Mouse (Mus musculus): ENCODE results near the gene Ptprk. TPM values are rescaled to one million over a fixed set of nuclear protein-coding genes. Genes with fewer than 3 reads are reported as not detected.

Gene Ptprk
- polyA plus RNA-seq, 1 experiment from 2014 or later, result 7.1 TPM

DNA sequence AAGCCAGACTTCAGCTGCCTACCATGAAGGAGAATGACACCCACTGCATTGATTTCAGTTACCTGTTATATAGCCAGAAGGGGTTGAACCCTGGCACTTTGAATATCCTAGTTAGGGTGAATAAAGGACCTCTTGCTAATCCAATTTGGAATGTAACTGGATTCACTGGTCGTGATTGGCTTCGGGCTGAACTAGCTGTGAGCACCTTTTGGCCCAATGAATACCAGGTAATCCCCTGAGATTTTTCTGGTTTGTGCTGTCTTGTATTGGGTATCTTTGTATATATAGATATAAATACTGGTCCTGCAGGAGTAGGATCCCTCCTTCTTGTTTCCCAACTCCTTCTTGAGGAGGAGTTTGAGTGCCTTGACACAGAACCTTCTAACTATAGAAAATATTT is 188.9 kb downstream of the Ptprk start:
- no peak for ATAC-seq
- Histone ChIP-seq H3K4me3 (no peak overlapping the region), H3K27me3 (replicated peaks) (no peaks in the 10 kb centered on the region), H3K9ac (no peak overlapping the region), H3K27ac (no peak overlapping the region), H3K9me3 (replicated peaks) (no peaks in the 10 kb centered on the region), H3K36me3 (peaks cover 6% of the 10 kb centered on the region), H3K4me1 (no peaks in the 10 kb centered on the region), H3K4me2 (no peak overlapping the region)
- 74% methylated on average over 2 of the region's 2 CpGs for WGBS (ENCODE audit: insufficient replicate concordance)

DNA sequence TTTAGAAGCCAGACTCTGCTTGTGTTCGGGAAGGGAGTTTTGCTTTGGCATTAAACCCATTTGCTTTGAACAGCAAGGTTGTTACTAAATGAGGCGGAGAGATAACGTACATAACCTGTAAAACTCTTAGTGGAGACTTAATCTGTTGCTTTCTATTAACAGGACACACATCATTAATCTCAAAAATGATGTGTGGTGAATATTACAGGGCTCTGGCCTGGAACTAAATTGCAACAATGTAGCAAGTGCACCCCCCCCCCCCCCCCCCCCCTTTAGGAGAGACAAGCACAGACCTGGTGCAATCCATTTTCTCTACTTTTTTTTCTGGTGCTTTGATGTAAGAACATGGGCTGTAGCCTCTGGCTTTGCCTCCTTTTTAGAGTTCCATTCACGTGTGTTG is 195.7 kb downstream of the Ptprk start:
- no peaks in the 10 kb centered on the region for H3K27me3 ChIP-seq (replicated peaks)
- no peak overlapping the region for H3K9ac ChIP-seq
- 71% methylated on average over 4 of the region's 4 CpGs for WGBS (ENCODE audit: insufficient replicate concordance)
- H3K4me2 ChIP-seq, result no peak overlapping the region
- no peaks in the 10 kb centered on the region for H3K9me3 ChIP-seq (replicated peaks)
- no peak for ATAC-seq
- H3K27ac ChIP-seq, result no peak overlapping the region
- no peak overlapping the region for H3K4me3 ChIP-seq
- H3K36me3 ChIP-seq, result peaks cover 6% of the 10 kb centered on the region
- H3K4me1 ChIP-seq, result no peaks in the 10 kb centered on the region

DNA sequence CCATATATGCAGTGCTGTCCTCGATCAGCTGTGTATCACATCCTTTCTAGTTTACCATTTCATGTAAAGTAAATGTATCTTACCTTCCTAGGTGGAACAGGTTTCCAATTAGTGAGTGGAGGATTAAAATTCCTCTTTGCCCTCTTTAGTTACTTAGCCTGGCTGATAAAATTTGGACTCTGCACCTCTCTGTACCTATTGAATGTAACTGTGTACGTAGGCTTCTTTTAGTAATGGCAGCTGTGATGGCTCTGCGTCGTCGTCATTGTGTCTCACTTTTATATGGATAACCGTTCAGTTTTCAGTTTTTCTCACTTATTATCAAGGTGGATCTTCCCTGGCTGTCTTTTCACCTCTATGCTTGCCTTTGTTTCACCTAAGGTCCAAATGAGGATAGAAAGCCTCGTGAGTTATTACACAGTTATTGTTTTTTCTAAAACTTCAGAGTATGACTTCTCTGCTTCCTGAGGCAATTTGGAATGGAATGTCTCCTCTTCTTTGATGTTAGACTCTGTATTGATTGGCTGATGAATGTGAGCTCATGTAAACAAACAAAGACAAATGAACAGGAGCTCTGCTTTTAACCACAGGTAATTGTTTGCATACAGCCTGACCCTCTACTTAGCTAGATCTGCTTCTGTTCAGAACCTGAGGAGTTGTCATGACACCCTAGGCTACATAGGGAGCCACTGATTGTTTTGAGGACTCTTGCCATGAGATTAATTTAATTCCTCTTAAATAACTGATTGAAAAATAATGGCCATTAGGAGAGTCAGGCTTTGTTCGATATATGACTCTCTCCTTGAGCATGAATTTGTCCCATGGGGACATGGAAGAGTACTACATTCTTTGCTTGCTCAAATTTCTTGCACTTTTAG is 197.3 kb downstream of the Ptprk start:
- no peaks in the 10 kb centered on the region for H3K9me3 ChIP-seq (replicated peaks)
- no peaks in the 10 kb centered on the region for H3K36me3 ChIP-seq
- H3K4me1 ChIP-seq, result no peaks in the 10 kb centered on the region
- 67% methylated on average over 8 of the region's 8 CpGs for WGBS (ENCODE audit: insufficient replicate concordance)
- H3K4me3 ChIP-seq, result no peak overlapping the region
- ATAC-seq, result peak; percentile 32; the same call in 1 of the 2 replicates
- H3K4me2 ChIP-seq, result no peak overlapping the region
- H3K27me3 ChIP-seq (replicated peaks), result no peaks in the 10 kb centered on the region
- H3K27ac ChIP-seq, result no peak overlapping the region
- H3K9ac ChIP-seq, result no peak overlapping the region

DNA sequence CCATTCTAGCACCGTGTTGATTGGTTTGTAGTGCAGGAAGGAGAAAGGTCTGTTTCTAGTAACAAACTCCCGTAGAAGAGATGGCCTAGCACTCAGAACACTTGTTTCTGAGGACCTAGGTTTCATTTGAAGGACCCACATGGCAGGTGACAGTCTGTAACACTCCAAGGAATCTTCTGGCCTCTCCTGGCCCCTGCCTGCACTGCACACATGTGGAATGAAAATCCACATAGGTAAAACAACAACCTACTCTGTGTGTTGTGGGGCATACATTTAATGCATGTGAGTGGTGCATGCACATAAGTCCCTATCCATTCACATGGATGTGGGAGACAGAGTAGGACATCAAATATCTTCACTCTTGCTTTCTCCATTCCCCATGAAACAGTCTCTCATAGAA is 204.1 kb downstream of the Ptprk start:
- no peaks in the 10 kb centered on the region for H3K36me3 ChIP-seq
- H3K4me3 ChIP-seq, result no peak overlapping the region
- H3K27ac ChIP-seq, result no peak overlapping the region
- ATAC-seq, result no peak
- H3K9me3 ChIP-seq (replicated peaks), result no peaks in the 10 kb centered on the region
- H3K27me3 ChIP-seq (replicated peaks), result no peaks in the 10 kb centered on the region
- WGBS (ENCODE audit: insufficient replicate concordance), result 60% methylated on average over 2 of the region's 2 CpGs
- H3K4me2 ChIP-seq, result no peak overlapping the region
- no peak overlapping the region for H3K9ac ChIP-seq
- H3K4me1 ChIP-seq, result no peaks in the 10 kb centered on the region

DNA sequence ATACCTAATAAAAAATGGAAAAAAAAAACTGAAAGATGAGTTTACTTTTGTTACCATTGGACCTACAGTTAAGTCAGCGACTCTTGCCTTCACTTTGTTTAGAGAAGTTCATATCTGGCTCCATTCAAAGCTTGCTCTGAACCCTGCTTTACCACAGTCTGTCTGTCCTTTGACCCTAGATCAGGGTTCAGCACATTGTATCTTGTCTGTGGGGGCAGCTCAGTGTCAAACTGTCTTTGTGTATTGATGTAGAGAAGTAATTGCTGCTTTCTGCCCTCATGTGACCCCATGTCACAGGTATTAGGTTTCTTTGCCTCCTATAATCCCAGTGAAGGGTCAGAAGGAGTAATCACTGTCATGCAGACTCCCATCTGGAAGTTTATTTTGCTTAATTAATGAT is 222.9 kb downstream of the Ptprk start:
- WGBS (ENCODE audit: insufficient replicate concordance), result 63% methylated on average over 1 of the region's 1 CpGs
- H3K4me1 ChIP-seq, result no peaks in the 10 kb centered on the region
- no peak for ATAC-seq
- no peaks in the 10 kb centered on the region for H3K36me3 ChIP-seq
- H3K4me2 ChIP-seq, result no peak overlapping the region
- no peak overlapping the region for H3K4me3 ChIP-seq
- H3K27ac ChIP-seq, result no peak overlapping the region
- no peak overlapping the region for H3K9ac ChIP-seq
- H3K9me3 ChIP-seq (replicated peaks), result no peaks in the 10 kb centered on the region
- no peaks in the 10 kb centered on the region for H3K27me3 ChIP-seq (replicated peaks)

DNA sequence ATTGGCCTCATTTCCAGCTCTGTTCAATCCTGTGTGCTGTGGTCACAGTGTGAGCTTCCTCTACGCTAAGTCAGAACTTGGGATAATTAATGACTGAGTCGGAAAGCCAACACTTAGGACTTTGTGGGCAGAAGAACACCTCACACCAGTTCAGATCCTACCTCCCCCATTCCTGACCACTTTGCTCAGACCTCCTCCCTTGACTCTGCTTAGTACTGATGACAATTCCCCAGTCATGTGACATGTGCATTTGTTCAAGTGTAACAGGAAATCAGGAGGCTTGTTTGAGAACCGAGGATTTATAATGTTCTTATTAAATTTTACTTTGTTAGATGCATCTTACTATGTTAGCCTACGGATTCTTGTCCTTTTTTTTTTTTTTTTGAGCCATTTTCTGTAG is 224.6 kb downstream of the Ptprk start:
- Histone ChIP-seq H3K9me3 (replicated peaks) (no peaks in the 10 kb centered on the region), H3K36me3 (no peaks in the 10 kb centered on the region), H3K27me3 (replicated peaks) (no peaks in the 10 kb centered on the region), H3K9ac (no peak overlapping the region), H3K4me2 (no peak overlapping the region), H3K27ac (no peak overlapping the region), H3K4me3 (no peak overlapping the region), H3K4me1 (no peaks in the 10 kb centered on the region)
- WGBS (ENCODE audit: insufficient replicate concordance), result 65% methylated on average over 4 of the region's 4 CpGs
- ATAC-seq, result no peak

DNA sequence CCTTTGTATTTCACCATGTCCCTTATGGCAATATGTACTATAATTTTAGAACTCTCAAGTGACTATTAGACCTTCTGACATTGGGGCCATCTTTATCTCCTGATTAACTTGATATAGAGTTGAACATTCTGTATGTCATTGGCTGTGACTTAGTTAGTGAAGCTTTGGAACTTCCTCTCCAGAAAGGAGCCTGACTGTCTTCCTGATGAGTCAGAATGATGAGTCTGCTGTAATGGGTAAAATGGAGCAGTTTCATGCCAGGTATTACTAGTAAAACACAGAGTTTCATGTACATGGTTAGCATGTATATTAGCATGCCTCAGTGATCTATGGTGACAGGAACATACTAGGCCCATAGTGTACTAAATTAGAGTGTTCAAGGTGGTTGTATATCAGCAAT is 229.2 kb downstream of the Ptprk start:
- H3K36me3 ChIP-seq, result no peaks in the 10 kb centered on the region
- no peaks in the 10 kb centered on the region for H3K27me3 ChIP-seq (replicated peaks)
- H3K9ac ChIP-seq, result no peak overlapping the region
- no peak overlapping the region for H3K27ac ChIP-seq
- no peak overlapping the region for H3K4me3 ChIP-seq
- H3K4me1 ChIP-seq, result no peaks in the 10 kb centered on the region
- H3K9me3 ChIP-seq (replicated peaks), result no peaks in the 10 kb centered on the region
- no peak for ATAC-seq
- H3K4me2 ChIP-seq, result no peak overlapping the region

DNA sequence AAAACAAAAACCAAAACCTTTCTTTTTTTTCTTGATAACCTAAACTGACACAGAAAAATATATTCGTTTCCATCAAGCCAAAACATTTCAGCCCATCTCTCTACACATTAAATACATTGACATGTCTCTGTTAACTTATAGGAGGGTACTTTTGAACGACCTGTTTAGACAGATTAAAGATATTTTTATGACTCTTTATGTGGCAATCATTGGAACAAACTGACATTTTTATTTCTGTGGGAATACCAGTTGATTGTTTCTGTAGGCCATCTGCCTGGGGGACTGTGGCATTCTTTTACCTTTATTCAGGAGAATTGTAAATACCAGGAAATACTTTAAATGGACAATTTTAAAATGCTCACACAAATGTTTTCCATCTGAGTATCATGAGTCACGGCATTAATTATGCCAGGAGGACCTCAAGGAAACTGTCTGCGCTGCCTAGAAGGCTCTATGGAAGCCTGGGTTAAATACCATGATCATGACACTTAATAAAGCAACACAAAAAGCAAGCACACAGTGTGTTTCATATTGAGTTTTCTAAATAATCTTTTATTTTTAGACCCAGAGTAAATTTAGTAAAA is 229.8 kb downstream of the Ptprk start:
- ATAC-seq, result no peak
- Histone ChIP-seq H3K4me1 (no peaks in the 10 kb centered on the region), H3K27ac (no peak overlapping the region), H3K4me3 (no peak overlapping the region), H3K9me3 (replicated peaks) (no peaks in the 10 kb centered on the region), H3K4me2 (no peak overlapping the region), H3K9ac (no peak overlapping the region), H3K27me3 (replicated peaks) (no peaks in the 10 kb centered on the region), H3K36me3 (no peaks in the 10 kb centered on the region)
- 49% methylated on average over 4 of the region's 4 CpGs for WGBS (ENCODE audit: insufficient replicate concordance)

DNA sequence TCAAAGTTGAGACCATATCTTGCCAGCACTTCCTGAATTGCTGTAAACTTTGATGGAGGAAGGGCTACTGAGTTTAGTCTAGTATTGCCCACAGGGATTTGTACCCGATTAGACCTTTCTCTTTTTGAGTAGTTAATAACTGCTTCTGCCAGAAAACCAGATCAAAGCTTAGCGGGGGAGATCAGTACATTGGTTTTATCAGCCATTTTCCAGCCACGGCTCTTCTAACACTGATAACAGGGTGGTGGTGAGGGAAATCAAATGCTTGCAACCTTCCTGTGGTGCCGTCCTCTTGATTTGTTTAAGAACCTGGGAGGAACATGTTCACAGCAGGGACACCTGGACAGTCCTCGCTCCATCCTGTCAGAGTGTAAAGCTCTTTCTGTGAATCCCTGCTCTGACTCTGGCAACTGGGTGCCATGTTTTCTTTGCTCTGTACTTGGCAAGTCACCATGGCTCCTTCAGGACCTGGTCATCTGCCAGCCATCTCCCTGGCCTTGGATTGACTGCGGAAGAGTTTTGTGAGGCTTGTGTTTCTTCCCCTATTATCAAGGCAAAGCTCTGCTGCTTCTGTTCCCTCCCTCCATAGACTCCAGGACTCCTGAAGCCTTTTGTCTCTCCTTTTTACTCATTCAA is 231.9 kb downstream of the Ptprk start:
- Histone ChIP-seq H3K9me3 (replicated peaks) (no peaks in the 10 kb centered on the region), H3K27ac (no peak overlapping the region), H3K4me3 (no peak overlapping the region), H3K4me2 (no peak overlapping the region), H3K36me3 (no peaks in the 10 kb centered on the region), H3K27me3 (replicated peaks) (no peaks in the 10 kb centered on the region), H3K4me1 (no peaks in the 10 kb centered on the region), H3K9ac (no peak overlapping the region)
- WGBS (ENCODE audit: insufficient replicate concordance), result 25% methylated on average over 6 of the region's 6 CpGs
- no peak for ATAC-seq

DNA sequence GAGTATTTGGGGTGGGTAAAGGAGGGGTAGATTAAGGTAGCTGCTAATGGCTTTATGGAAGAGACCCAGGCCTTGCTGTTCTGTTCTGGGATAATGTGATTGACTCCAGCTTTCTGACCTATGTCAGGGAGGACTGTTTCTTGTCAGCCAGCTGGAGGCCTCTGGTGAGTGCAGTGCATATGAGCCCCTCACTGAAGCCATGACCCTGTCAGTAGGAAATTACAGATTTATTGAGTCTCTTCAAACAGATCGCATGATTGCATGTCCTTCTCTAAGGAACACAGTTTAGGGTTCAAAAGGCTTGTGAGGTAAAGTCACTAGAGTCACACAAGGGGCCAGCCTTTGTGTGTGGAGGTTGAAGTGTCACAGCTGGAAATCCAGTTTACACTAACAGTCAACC is 236.7 kb downstream of the Ptprk start:
- Histone ChIP-seq H3K27me3 (replicated peaks) (no peaks in the 10 kb centered on the region), H3K9me3 (replicated peaks) (no peaks in the 10 kb centered on the region), H3K4me1 (no peaks in the 10 kb centered on the region), H3K9ac (no peak overlapping the region), H3K4me2 (no peak overlapping the region), H3K27ac (no peak overlapping the region), H3K36me3 (no peaks in the 10 kb centered on the region), H3K4me3 (no peak overlapping the region)
- no peak for ATAC-seq
- 59% methylated on average over 1 of the region's 1 CpGs for WGBS (ENCODE audit: insufficient replicate concordance)

DNA sequence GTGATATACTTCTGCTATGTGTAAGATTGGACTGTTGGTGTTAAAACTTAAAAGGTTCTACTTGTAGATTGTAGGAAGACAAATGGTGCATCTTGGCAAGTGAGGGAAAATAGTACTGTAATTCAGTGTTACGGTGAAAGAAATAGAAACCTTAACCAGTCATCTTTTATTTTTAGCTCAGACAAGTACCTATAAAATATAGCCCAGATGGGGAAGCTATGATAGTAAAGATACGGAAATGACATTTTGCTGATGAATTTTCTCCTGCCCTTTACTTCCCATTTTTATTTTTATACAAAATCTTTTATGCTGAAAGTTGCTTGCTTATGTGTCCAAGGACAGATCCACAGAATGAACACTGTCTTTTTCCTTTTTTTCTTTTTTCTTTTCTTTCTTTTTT is 248.4 kb downstream of the Ptprk start:
- no peak for ATAC-seq
- WGBS (ENCODE audit: insufficient replicate concordance), result 71% methylated on average over 2 of the region's 2 CpGs
- Histone ChIP-seq H3K27ac (no peak overlapping the region), H3K27me3 (replicated peaks) (no peaks in the 10 kb centered on the region), H3K9me3 (replicated peaks) (no peaks in the 10 kb centered on the region), H3K4me3 (no peak overlapping the region), H3K36me3 (no peaks in the 10 kb centered on the region), H3K4me1 (no peaks in the 10 kb centered on the region), H3K9ac (no peak overlapping the region), H3K4me2 (no peak overlapping the region)

DNA sequence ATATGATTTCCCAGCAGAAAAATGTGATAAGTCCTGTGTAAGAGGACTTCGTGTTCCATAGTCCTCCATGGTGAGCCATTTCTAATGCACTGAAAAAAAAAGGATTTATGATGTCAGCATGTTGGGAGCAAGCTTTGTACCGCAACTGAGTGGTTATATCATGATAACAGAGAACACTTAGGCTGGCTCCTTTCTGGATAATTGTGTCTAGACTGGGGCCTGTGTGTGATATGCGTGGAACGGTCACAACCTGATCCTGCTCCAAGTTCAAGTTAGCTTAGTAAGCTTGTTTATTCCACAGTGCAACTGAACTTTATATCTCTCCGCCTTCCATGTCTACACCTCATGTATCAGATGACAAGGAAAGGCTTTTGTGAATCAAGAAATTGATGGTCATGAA is 260.6 kb downstream of the Ptprk start:
- H3K9ac ChIP-seq, result no peak overlapping the region
- 69% methylated on average over 5 of the region's 5 CpGs for WGBS (ENCODE audit: insufficient replicate concordance)
- no peaks in the 10 kb centered on the region for H3K9me3 ChIP-seq (replicated peaks)
- no peaks in the 10 kb centered on the region for H3K27me3 ChIP-seq (replicated peaks)
- H3K27ac ChIP-seq, result no peak overlapping the region
- no peak overlapping the region for H3K4me2 ChIP-seq
- H3K4me3 ChIP-seq, result no peak overlapping the region
- no peaks in the 10 kb centered on the region for H3K4me1 ChIP-seq
- H3K36me3 ChIP-seq, result no peaks in the 10 kb centered on the region
- no peak for ATAC-seq

Measured in liver, embryonic 12.5 days (tissue).